Mouse (Mus musculus) T-cell, adult 2 months (primary cell): ENCODE measurements around the gene Cdh16.
A peak's percentile ranks its signal among the peaks of the same experiment; 100 is the strongest.
"Not testable (repeated sequence)": the region's sequence is repeated elsewhere in the genome, so short reads cannot be mapped to it uniquely, and the experiment has no call there.

ENCODE experiments used
- DNase-seq: peaks from one replicate; pipeline ENCODE4 v3.0.0; 2022; ENCODE audit warnings: low spot score

The Cdh16 gene

GRCm38 (mm10) chr8:104613119-104613518, 11.1 kb downstream of the Cdh16 start:
- DNase-seq, result no peak

- DNase-seq, result no peak
Measured at GRCm38 (mm10) chr8:104611613-104612012, 12.6 kb downstream of the Cdh16 start.

GRCm38 (mm10) chr8:104610185-104610766, 13.9 kb downstream of the Cdh16 start:
- DNase-seq, result no peak

GRCm38 (mm10) chr8:104609222-104609621, 15.0 kb downstream of the Cdh16 start:
- DNase-seq, result no peak

GRCm38 (mm10) chr8:104607944-104608343, 16.3 kb downstream of the Cdh16 start:
- DNase-seq, result no peak

GRCm38 (mm10) chr8:104606329-104606728, 17.9 kb downstream of the Cdh16 start:
- no peak for DNase-seq

- DNase-seq, result no peak
Measured at GRCm38 (mm10) chr8:104603245-104603593, 21.0 kb downstream of the Cdh16 start.

GRCm38 (mm10) chr8:104602468-104603244, 21.5 kb downstream of the Cdh16 start:
- peak; percentile 63 for DNase-seq

GRCm38 (mm10) chr8:104601941-104602371, 22.2 kb downstream of the Cdh16 start:
- no peak for DNase-seq

GRCm38 (mm10) chr8:104601386-104601785, 22.8 kb downstream of the Cdh16 start:
- no peak for DNase-seq

GRCm38 (mm10) chr8:104598496-104598895, 25.7 kb downstream of the Cdh16 start:
- no peak for DNase-seq

- no peak for DNase-seq
Measured at GRCm38 (mm10) chr8:104597656-104598055, 26.5 kb downstream of the Cdh16 start.

- DNase-seq, result no peak
Measured at GRCm38 (mm10) chr8:104595773-104596536, 28.2 kb downstream of the Cdh16 start.

GRCm38 (mm10) chr8:104594611-104595362, 29.4 kb downstream of the Cdh16 start:
- no peak for DNase-seq

- no peak for DNase-seq
Measured at GRCm38 (mm10) chr8:104593536-104594325, 30.5 kb downstream of the Cdh16 start.

GRCm38 (mm10) chr8:104592566-104592965, 31.6 kb downstream of the Cdh16 start:
- DNase-seq, result no peak

GRCm38 (mm10) chr8:104591856-104592255, 32.3 kb downstream of the Cdh16 start:
- DNase-seq, result no peak

- DNase-seq, result peak; percentile 83
Measured at GRCm38 (mm10) chr8:104591133-104591834, 32.9 kb downstream of the Cdh16 start, which contains the start of gene Pdp2. Pdp2 (plus strand) TSS chr8:104591451.

GRCm38 (mm10) chr8:104590284-104590683, 33.9 kb downstream of the Cdh16 start:
- DNase-seq, result no peak

- DNase-seq, result no peak
Measured at GRCm38 (mm10) chr8:104584522-104584921, 39.7 kb downstream of the Cdh16 start.

- not testable (repeated sequence) for DNase-seq
Measured at GRCm38 (mm10) chr8:104577606-104578005, 46.6 kb downstream of the Cdh16 start.
